Mouse (Mus musculus): ENCODE data around the gene Unc93b1.

DNA sequence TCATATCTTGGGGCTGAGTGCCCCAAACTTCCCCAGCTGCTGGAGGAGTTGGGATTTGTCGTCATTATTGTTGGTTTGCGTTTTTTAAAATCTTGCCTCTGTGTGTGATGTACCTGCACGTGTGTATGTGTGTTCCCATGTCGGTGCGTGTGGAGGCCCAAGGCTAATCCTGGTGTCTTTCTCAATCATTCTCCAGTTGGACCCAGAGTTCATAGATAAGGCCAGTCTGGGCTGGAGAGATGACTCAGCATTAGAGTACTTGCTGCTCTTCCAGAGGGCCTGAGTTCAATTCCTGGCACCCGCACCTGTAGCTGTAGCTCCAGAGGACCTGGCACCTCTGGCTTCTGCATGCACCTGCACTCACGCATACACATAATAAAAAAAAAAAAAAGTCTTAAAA lies 10.1 kb upstream of the Unc93b1 start:
- TF ChIP-seq POLR2A (IDR thresholded peaks at IDR 0.05; ENCODE audit: control insufficient read depth, extremely low read depth, insufficient read depth, low read length, poor library complexity) = no peak
- TF ChIP-seq CTCF (IDR thresholded peaks at IDR 0.05; ENCODE audit: borderline replicate concordance, control insufficient read depth, extremely low read depth, insufficient read depth, low read length, poor library complexity) = no peak
